Mouse (Mus musculus) gastrocnemius, adult 18-20 months (tissue): ENCODE data around the gene Srgap1. TPM values are rescaled to one million over a fixed set of nuclear protein-coding genes. Genes with fewer than 3 reads are reported as not detected.
A peak's percentile ranks its signal among the peaks of the same experiment; 100 is the strongest.

Experiments used
- DNase-seq: peaks from one replicate; pipeline ENCODE4 v3.0.0; 2021; ENCODE audit warnings: low spot score
- total RNA-seq, 2 experiments: library from RNA; stranded (reverse); gene quantifications; 2 replicates each; pipeline ENCODE4 v1.2.3; 2021

Srgap1 gene
- total RNA-seq, 2 experiments from 2014 or later = 0.50 to 0.62 TPM

DNA sequence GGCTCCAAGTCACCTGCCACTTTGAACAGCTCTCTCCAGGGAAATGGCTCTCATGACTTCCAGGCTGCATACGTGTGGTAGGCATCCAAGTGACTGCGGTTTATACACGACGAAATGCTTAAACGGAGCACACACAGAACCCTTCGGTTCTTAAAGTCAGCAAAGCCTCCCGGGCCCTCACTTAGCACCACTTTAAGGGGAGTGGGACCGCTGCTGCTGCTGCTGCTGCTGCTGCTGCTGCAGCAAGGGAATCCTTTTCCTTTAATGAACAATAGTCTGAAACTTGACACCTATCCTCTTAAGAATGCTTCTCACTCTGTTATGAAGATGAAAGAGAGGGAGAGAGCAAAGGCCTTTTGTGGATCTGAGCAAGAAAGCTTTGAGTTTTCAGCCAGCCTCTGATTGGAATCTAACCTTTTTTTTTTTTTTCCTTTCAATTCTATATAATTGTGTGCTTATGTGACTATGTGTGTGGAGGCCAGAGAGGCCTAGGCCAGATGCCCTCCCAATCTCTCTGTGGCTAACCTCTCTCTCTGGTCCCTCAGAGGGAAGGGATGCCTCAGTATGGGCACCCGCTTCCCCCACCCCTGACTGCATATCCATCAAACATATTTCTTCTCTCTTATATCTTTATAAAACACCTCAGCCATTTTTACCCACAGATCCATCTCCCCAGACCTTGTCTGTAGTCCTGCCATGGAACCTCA lies 161.4 kb downstream of the Srgap1 start:
- DNase-seq = no peak

DNA sequence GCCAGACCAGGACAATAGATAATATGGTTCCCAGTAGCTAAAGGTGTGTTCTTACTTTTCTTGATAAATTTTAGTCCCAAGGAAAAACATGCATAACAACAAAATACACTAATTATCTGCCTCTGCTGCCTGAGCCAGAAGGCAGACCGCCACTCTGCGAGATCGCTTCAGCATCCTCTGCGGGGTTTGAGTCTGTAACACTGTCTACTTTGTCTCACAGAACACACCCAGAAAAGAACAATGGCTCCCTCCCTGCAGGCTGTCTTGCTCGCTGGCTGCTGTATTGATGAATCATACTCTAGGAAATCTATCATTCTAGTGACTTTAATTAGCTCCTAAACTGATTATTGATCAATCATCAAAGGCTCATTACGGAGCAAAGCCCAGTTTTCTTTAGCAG lies 164.7 kb downstream of the Srgap1 start:
- no peak for DNase-seq

DNA sequence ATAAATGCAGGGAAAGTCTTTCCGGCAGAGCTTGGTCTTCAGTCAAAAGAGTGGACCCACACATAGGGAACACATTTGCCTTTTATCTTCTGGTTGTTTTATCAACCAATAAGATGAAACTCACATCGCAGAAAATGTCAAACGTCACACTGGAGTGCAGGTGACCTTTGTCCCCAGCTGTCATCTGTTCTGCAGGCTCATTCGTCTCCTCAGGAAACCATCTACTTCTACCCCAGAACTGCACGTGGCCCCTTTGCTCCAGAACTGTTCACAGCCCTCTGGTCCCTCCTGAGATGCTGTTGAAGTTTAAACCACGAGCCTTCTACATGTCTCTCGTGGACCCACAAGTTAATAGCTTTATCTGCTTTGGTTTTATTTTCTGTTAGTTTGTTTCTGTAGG lies 168.3 kb downstream of the Srgap1 start:
- no peak for DNase-seq

DNA sequence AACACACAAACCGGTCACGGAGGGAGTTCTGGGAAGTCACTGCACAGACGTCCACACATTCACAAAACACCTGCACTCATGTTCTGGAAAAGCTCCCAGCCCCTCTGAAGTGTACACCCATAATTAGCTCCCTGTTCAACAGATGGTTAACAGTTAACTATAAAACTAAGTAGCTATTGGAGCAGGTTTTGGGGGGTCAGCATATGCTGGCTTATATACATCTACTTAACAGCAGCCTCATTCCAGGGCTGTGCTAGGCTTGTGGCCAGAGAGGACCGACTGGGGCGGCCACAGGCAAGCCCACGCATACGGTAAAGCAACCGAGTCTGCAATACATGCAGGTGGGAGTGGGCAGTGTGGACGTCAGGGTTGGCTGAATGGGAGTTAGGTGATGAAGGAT lies 169.2 kb downstream of the Srgap1 start:
- no peak for DNase-seq

DNA sequence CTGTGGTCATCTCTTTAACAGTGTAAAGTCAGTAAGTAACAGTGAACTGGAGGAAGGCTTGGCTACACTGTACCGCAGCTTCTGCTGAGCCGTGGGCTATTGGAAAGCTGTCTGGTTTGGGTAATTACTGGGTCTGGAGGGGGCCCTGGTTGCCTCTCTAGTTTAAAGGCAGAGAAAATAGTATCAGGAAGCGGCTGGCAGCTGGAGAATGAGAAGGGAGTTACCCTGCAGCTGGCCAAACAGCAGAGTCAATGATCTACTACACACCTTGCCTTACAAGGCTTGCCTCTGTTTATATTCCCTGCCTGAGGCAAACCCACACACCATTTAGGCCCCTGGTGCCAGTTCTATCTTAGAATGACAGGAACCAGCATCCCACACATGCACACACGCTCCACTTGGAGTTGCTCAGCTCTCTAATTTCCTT lies 174.0 kb downstream of the Srgap1 start:
- DNase-seq = no peak

DNA sequence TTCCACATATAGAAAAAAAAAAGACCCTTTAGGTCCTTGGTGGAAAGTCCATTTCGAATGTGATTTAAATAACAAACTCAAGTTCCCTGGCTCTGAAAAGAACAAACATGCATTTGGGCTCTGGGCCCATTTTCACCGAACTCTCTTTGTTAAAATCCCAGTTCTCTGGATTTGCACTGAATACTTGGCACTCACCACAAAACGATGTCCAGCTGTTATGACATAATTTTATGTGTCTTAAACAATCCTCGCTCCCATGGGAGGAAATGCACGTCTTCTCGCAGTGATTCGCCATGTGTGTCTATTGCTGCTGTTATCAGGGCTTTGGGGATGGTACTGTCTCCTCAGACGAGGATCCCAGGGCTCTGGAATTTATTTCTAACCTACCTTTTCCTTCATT lies 177.2 kb downstream of the Srgap1 start:
- no peak for DNase-seq

DNA sequence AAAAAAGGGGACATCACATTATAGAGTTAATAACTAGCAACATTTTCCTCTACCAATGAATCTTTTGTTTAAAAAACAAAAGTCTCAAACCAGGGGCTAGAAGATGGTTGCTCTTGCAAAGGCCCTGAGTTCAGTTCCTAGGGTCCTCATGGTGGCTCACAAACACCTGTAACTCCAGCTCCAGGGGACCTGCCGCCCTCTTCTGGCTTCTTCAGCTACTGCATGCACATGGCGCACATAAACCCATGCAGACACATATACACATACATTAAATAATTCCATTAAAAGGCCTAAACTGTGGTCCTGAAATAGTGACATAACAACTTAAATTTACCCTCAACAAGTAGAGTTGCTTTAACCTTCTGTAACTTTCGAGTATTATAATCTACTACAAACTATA lies 178.9 kb downstream of the Srgap1 start:
- no peak for DNase-seq

DNA sequence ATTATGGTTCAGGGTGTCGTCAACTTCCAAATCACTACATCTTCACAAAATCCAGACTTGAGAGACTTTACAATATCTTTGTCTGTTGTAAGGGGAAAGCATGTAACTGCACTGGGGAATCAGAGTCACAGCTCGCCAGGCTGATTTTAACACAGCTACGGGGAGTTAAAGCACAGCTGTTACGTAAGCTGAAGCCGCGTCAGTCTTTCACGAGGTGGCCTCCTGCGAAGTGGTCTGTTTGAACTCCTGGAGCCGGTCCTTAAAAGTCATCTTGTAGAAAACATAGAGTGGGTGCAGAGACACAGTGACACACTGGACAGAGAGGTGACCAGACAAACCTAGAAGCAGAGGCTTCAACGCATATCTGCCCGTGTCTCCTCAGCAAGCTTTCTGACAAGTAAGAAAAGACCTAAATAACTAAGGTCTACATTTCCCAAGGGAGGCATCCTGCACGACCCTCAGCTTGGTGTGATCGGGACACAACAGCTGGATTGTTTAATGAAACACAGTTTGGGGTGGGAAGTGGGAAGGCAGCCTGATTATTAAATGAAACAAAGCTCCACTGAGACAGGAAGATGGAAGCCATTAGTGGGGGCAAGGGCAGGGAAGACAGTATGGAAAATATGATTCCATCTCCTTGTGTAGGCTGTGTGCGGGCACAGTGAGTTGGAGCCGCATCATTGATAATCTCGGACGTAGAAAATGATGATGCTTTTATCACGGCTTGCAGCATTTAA lies 181.4 kb downstream of the Srgap1 start:
- no peak for DNase-seq

DNA sequence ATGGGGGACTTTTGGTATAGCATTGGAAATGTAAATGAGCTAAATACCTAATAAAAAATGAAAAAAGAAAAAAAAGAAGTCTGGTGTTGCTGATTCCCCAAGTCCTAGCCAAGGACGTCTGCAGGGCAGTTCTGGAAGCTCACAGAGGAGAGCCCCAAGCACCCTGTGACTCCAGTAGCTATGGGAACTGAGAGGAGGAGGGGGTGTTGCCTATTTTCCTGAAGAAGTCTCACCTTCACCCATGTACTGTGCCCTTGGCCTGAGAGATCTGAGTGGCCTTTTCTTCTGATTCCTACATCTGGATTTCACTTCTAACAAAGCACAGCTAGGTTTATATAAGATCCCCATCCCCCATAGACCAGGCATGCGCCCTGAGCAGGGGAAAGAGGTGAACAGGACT lies 186.2 kb downstream of the Srgap1 start:
- DNase-seq = no peak

DNA sequence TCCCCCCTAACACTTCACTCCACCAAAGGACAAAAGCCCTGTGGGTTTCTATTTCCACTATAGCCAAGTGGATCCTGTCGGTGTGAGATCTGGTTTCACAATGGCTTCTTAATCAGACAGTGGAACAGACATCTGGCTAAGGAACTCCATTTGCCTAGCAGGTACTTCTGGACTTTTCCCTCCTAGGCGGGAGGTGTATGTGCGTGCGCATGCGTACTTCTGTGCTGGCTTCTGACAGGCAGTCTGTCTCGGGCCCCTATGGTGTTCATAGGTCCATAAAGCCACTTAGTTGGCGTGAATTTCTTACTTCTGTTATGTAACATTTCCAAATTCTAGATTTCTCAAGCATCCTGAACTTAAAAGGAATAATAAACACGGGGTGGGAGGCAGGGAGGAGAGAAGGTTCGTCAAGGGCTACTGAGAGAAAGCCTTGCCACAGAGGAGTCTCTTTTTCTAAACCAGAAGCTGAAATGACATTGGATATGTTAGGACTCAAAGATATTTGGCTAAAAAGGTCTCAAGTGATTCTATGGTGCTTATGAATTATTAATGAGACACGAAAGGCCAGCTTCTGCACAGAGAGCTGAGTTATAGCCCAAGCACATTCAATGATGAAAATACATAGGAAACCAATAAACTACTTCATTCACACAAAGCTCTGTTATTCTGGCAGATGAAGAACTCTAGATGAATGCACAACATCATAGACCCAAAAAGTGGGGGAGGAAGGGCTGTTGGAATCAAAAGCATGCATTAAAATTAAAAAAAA lies 187.1 kb downstream of the Srgap1 start:
- no peak for DNase-seq

DNA sequence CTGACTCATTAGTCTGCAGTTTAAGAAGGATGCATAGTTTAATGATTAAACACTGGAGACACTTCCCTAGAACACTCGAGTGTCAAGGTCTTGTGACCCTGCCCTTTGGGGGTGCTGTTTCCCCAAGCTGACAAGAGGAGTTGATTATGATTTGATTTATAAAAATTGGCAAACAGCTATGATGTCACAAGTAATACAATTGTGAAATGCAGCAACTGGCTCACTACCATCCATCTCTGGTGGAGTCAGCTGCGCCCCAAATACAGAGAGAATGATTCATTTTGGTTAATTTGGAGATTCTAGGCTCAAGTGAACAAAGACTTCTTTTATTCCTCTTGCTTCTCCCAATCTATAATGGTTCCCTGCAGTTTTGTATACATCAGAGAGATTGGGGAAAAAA lies 188.2 kb downstream of the Srgap1 start:
- DNase-seq = peak; percentile 6

DNA sequence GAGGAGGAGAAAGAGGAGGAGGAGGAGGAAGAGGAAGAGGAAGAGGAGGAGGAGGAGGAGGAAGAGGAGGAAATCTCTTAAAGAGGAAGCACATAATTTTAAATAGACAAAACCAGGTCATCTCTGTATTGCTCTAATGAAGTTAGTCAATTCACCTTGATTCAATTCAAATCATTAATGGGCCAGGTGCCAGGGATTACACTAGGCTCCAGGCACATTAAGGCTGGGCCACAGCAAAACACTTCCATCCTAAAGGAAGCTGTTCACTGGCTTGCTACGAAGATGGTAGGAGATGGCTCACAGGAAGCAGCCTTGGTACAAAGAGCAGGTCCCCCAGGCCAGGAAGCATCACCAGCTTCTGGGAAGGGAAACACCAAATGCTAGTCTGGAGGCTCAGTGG lies 189.0 kb downstream of the Srgap1 start:
- DNase-seq = no peak

DNA sequence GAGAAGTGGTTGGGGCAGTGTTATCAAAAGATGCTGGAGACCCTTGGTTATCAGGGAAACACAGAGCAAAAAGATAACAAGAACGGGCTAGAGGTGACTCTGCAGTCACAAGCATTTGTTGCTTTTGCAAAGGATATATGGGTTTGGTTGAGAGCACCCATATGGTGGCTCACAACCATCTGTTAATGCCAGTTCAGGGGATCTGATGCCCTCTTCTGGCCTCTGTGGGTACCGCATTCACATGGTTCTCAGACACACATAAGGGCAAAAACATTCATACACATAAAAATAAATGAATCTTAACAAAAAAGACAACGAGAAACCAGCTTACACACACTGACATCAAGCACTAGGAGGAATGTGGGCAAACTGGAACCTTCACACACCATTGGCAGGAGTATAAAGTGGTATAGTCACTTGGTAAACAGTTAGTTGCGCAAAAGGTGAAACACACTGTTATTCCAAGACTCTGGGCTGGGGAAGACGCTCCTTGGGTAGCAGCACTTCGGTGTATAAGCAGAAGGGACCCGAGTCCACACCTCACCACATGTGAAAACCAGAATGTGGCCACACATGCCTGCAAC lies 191.2 kb downstream of the Srgap1 start:
- DNase-seq = no peak

DNA sequence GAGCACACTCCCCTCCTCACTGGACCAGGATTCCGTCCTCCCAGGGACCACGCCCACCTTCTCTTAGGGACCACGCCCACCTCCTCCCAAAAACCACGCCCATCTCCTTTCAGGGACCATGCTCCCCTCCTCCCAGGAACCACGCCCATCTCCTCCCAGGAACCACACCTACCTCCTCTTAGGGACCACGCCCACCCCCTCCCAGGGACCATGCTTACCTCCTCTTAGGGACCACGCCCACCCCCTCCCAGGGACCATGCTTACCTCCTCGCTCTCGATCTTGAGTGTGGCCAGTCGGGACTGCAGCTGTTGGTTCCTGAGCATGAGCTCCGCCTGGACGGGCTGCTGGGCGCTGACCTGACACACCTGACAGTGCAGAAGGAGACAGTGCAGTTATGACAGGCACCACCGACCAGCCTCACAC lies 193.7 kb downstream of the Srgap1 start:
- no peak for DNase-seq

DNA sequence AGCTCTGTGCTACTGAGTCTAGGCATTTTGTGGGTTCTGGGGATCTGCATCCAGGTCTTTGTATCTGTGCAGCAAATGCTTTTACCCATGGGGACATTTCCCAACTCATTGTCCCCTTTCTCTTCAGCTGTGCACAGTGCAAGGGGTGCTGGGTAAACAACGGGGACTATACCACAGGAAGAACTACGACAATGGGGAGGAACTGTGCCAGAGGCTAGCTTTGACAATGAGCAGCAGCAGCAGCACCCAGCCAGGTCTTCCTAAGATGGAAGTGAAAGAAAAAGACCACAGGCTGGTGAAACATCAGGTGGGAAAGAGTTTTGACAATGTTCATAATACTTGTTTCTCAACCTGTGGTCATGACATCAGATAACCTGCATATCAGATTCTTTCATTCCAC lies 197.6 kb downstream of the Srgap1 start:
- no peak for DNase-seq

DNA sequence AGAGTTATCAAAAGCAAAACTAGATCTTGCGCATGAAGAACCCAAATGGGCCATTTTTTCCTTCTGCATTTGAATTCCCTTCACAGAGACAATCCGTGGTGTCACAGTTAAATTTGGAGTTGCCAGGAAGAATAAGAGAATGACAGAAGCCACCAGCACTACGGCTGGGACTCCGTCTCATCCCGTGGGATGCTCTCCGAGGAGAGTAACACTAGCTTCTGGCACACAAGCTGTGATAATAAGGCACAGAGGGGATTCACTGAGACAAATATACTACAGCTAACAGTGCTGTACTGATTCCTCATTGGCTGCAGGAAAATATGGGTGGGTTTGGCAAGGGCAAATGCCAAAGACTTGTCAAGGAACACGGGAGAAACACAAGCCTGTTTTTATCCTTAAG lies 201.4 kb downstream of the Srgap1 start:
- no peak for DNase-seq

DNA sequence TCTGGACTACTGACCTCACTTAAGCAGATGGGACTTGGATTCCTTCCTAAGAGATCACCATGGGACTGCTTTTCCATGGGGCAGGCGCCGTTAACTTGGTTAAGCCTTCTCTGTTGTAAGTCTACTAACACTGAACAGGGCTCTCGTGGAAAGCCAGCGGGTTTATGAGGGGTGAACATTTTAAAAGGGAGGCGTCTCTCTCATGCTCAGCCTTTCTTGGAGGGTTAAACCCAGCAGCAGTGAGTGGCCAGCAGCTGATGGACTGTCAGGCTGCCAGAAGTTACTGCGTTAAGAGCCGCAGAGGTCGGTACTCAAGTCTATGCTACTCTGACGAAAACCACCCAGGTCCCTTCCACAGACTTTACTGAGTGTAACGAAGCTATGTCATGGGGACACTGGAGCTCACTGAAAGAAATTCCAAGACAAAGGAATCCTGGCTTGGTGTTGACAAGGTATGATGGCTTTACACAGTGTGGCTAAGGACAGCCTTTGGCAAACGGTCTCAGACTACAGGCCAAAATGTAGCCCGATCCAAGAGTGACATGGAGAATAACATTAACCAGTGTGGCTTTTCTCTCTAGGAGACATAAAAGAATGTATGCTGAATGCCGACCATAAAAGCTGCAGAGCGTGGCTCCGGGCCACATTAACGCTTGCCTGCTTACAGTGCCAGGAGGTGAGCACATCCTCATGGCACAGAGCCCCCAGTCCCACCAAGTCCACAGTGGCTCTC lies 209.8 kb downstream of the Srgap1 start:
- DNase-seq = peak; percentile 74

DNA sequence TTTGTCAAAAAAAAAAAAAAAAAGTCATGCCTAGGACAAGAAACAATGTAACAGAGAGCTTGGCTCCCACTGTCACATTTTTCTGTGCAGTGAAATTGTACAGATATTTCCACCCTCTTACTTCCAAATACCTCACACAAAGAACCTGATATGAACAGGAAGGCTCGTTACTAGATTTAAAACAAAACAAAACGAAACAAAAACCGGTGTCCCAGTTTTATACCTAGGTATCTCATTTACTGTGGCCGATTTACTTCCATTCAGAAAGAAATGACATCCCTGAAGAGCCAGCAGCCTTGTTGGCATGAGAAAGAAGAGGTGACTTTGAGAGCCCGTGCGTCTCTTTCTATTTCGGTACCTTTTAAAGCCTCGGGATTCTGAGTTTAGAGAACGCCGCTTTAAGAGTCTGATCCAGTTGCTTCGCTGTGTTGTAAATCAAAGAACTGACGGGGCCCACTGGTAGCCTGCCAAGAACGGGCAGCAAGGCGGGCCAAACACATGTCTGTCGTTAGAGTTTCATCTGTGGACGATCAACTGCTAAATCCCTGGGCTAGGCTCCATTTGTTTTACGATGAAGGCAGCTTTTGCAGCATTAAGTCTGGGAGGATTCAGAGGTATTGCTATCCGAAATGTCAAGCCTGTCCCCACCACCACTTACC lies 210.5 kb downstream of the Srgap1 start:
- peak; percentile 85 for DNase-seq

DNA sequence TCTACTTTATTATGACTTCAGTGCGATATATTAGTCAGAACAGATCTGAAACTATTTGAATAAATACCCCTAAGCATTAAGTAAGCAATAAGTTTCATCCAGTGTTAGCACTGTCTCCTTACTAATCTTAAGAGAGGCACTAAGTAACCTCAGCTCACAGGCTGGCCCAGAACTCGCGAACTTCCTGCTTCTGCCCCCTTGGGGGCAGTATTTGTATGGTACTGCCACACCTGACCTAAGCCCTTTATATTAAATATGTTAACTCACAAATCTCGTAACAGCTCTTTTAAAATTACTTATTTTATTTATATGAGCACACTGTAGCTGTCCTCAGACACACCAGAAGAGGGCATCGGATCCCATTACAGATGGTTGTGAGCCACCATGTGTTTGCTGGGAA lies 213.7 kb downstream of the Srgap1 start:
- no peak for DNase-seq

DNA sequence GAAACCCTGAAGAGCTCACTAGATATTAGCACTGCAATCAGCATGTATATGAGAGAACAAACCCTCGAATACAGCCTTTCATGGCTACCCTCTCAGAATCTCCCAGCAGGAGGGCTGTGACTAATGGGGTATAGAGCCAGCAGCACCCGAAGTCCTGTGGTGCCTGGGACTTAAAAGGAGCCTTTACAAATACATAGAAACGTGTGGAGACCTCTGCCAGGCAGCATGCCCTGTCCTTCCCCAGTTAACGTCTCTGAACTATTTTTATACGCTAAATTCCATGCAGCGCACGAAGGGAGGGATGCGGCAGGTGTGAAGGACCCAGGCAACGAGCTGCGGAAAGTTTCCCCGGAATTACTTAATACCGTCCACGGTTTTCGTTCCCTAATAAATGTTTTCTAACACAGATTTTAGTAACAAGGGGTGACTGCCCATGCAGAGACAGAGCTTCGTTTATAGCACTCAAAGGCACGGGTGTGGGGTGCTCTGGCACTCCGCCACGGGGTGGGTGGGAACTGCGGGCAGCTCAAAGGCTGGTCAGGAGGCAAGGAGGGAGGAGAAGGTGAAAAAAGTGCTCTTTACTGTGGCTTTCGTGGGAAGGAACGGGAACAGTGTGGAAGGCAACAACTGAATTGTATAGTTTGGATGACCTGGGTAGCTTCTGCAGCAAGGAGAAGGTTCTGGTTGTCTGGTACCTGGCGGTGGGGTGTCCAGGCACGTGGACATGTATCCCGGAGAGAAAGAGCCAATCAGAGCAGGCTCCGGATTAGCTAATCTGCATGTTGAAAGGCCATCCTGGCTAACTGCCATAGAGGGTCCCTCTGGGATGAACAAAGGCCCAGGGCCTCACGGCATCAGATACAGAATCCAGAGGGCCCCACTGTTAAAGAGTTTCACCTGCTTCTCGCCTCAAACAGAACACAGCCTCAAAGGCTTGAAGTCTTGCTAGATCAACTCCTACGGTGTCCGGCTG lies 216.5 kb downstream of the Srgap1 start:
- DNase-seq = no peak
